Mouse (Mus musculus) hindbrain, postnatal 0 days (tissue): Measurements from ENCODE around the gene Gsg1l. TPM values are rescaled to one million over a fixed set of nuclear protein-coding genes. Genes with fewer than 3 reads are reported as not detected.

Source experiments
- ATAC-seq: fragments of 200-750 bp; cut with Nextera tagmentation; 2 replicates; pipeline ENCODE4 v1.8.0; 2017; ENCODE audit warnings: mild to moderate bottlenecking, moderate TSS enrichment, moderate library complexity
- DNase-seq: peaks from one replicate; pipeline ENCODE4 v3.0.0-alpha.2; 2015; ENCODE audit warnings: low spot score
- H3K27ac ChIP-seq: fragments of 300-500 bp; sonication (generic); 2 replicates; pipeline ENCODE4 v1.5.1; 2014; ENCODE audit warnings: mild to moderate bottlenecking
- H3K27me3 ChIP-seq: fragments of 300-500 bp; sonication (generic); 2 replicates; pipeline ENCODE4 v1.6.1; 2014; ENCODE audit warnings: low read length, mixed read lengths; ENCODE audit not compliant: insufficient read depth
- H3K36me3 ChIP-seq: fragments of 300-500 bp; sonication (generic); 2 replicates; pipeline ENCODE4 v1.6.1; 2014; ENCODE audit warnings: low read length, mixed read lengths; ENCODE audit not compliant: insufficient read depth
- H3K4me1 ChIP-seq: fragments of 300-500 bp; sonication (generic); 2 replicates; pipeline ENCODE4 v1.6.1; 2014; ENCODE audit warnings: antibody characterized with exemption, low read length, mixed read lengths; ENCODE audit not compliant: insufficient read depth
- H3K4me2 ChIP-seq: fragments of 300-500 bp; sonication (generic); 2 replicates; pipeline ENCODE4 v1.6.1; 2014; ENCODE audit warnings: low read depth, mild to moderate bottlenecking, low read length, moderate library complexity, mixed read lengths
- H3K4me3 ChIP-seq: fragments of 300-500 bp; sonication (generic); 2 replicates; pipeline ENCODE4 v1.5.1; 2014; ENCODE audit warnings: low read length
- H3K9ac ChIP-seq: fragments of 300-500 bp; sonication (generic); replicated peaks from 2 replicates; pipeline ENCODE4 v1.6.1; 2014; ENCODE audit warnings: mild to moderate bottlenecking, low read length, moderate library complexity, mixed read lengths
- H3K9me3 ChIP-seq: fragments of 300-500 bp; sonication (generic); 2 replicates; pipeline ENCODE4 v1.6.1; 2016; ENCODE audit warnings: low read length, mixed read lengths
- CTCF ChIP-seq: IDR thresholded peaks from 2 replicates; pipeline ENCODE4 v1.5.1; 2016; ENCODE audit warnings: antibody characterized with exemption, control low read depth, low read depth
- WGBS: fragments of 180-500 bp; shearing (Covaris S2); extraction: QIAGEN DNeasy Blood & Tissue Kit; methylation state at CpG from one replicate; pipeline ENCODE4 v1.1.7; 2014; 5-methylcytosine and 5-hydroxymethylcytosine counted together
- polyA plus RNA-seq: library from polyadenylated mRNA; unstranded; fragments of >200 nt; fragmentation: Nextera tagmentation; extraction: Ambion mirVana; gene quantifications from 2 replicates; pipeline ENCODE4 v1.2.1, GENCODE M21; 2015
- total RNA-seq: library from RNA; depleted of rRNA; stranded (reverse); fragments of >200 nt; gene quantifications from 2 replicates; pipeline ENCODE4 v1.2.3, GENCODE M21; 2014; rRNA removed

Gene Gsg1l
- total RNA-seq (63.4 and 65.0 TPM in 2 replicates), polyA plus RNA-seq (20.8 and 22.0 TPM in 2 replicates)

GRCm38 (mm10) chr7:126082286-126082741, at the start of gene Gsg1l:
TSS of gene Gsg1l (minus strand) at chr7:126082411.
- H3K4me2 ChIP-seq: peak within 1 kb of the TSS; percentile 87
- H3K27me3 ChIP-seq: no peaks in the 10 kb centered on the region
- H3K9me3 ChIP-seq: no peaks in the 10 kb centered on the region
- no peaks in the 10 kb centered on the region for H3K36me3 ChIP-seq
- H3K27ac ChIP-seq: peak within 1 kb of the TSS; percentile 74
- peaks cover 13% of the 10 kb centered on the region for H3K4me1 ChIP-seq
- ATAC-seq (peak; percentile 64), DNase-seq (peak; percentile 78)
- H3K4me3 ChIP-seq: peak within 1 kb of the TSS; percentile 68
- H3K9ac ChIP-seq: peak within 1 kb of the TSS; percentile 72
- WGBS: 3% methylated on average over 48 of the region's 49 CpGs
- no peak for TF ChIP-seq CTCF

DNA sequence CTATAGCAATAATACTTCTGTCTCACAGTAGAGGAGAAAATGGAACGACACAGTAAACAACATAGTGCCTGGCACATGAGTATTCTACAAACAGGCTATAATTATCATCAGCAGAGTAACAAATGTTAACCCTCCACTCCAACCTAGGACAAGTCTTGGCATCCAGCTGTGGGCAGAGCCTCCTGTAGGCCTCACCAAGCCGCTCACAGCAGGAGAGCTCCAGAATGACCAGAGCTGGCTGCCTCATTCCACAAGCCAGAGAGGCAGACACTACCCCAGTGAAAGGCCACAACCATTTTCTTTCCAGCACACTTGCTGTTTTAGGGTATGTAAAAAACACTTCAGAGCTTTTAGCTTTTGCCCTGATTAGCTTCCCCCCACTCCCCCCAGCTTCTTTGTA, 45.5 kb upstream of the Gsg1l start:
- DNase-seq (no peak), ATAC-seq (no peak)
- no peak overlapping the region for H3K9ac ChIP-seq
- no peak overlapping the region for H3K27ac ChIP-seq
- H3K9me3 ChIP-seq: no peaks in the 10 kb centered on the region
- 80% methylated on average over 2 of the region's 2 CpGs for WGBS
- H3K4me2 ChIP-seq: no peak overlapping the region
- H3K4me1 ChIP-seq: no peaks in the 10 kb centered on the region
- peaks cover 52% of the 10 kb centered on the region for H3K36me3 ChIP-seq
- no peak for TF ChIP-seq CTCF
- no peak overlapping the region for H3K4me3 ChIP-seq
- H3K27me3 ChIP-seq: no peaks in the 10 kb centered on the region

DNA sequence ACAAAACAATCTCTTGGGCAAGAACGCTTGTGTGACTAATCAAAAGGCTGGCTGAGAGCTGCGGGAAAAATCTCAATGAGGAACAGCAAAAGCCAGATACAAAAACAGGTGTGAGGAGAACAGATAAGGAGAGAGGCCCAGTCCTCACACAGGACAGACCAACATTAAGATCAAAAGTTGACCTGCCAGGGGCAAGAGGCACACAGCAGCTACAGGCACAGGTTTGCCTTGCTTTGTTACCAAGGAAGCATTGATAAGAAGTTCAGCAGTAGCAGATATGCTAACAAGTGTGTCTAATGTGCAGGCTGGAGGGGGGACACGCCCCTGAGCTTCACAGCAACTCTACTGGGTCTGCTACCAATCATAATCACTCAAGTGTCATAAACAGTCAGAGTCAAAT, 44.3 kb upstream of the Gsg1l start:
- no peak for TF ChIP-seq CTCF
- WGBS: 77% methylated on average over 3 of the region's 3 CpGs
- Histone ChIP-seq H3K27ac (no peak overlapping the region), H3K27me3 (no peaks in the 10 kb centered on the region), H3K9me3 (no peaks in the 10 kb centered on the region), H3K4me3 (no peak overlapping the region), H3K36me3 (peaks cover 52% of the 10 kb centered on the region), H3K4me2 (no peak overlapping the region), H3K9ac (no peak overlapping the region), H3K4me1 (no peaks in the 10 kb centered on the region)
- DNase-seq: no peak
- no peak for ATAC-seq

- Histone ChIP-seq H3K9me3 (no peaks in the 10 kb centered on the region), H3K27ac (no peak overlapping the region), H3K27me3 (no peaks in the 10 kb centered on the region), H3K9ac (no peak overlapping the region), H3K4me1 (no peaks in the 10 kb centered on the region), H3K4me2 (no peak overlapping the region), H3K36me3 (peaks cover 42% of the 10 kb centered on the region), H3K4me3 (no peak overlapping the region)
- no peak for ATAC-seq
- no peak for TF ChIP-seq CTCF
- no peak for DNase-seq
- WGBS: 84% methylated on average over 4 of the region's 4 CpGs
Measured at GRCm38 (mm10) chr7:126121533-126121932, 39.3 kb upstream of the Gsg1l start.

DNA sequence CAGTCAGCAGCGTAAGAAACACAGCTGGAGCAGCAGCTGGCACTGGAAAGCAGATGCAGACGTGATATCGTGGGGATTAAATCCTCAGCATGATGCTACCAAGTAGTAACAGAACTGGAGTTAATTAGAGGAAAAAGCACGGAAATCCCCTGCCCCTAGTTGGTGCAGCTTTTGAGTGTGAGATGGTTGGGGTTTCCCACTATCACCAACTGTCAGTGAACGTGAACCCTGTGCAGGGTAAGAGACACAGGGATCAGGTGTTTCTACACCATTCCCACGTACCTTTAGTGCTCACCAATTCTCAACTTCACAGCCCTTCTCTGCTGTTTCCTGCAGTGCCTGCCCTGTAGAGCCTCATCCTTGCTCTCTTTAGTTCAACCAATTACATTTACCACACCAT, 37.6 kb upstream of the Gsg1l start:
- Histone ChIP-seq H3K4me3 (no peak overlapping the region), H3K9me3 (no peaks in the 10 kb centered on the region), H3K36me3 (peaks cover 51% of the 10 kb centered on the region), H3K27ac (no peak overlapping the region), H3K4me2 (no peak overlapping the region), H3K4me1 (no peaks in the 10 kb centered on the region), H3K27me3 (no peaks in the 10 kb centered on the region), H3K9ac (no peak overlapping the region)
- DNase-seq (peak; percentile 9), ATAC-seq (no peak)
- 70% methylated on average over 6 of the region's 6 CpGs for WGBS
- TF ChIP-seq CTCF: no peak

GRCm38 (mm10) chr7:126113263-126113662, 31.1 kb upstream of the Gsg1l start:
- Histone ChIP-seq H3K9ac (no peak overlapping the region), H3K27ac (no peak overlapping the region), H3K4me2 (no peak overlapping the region), H3K9me3 (no peaks in the 10 kb centered on the region), H3K4me1 (no peaks in the 10 kb centered on the region), H3K27me3 (no peaks in the 10 kb centered on the region), H3K36me3 (peaks cover 63% of the 10 kb centered on the region), H3K4me3 (no peak overlapping the region)
- no peak for TF ChIP-seq CTCF
- 57% methylated on average over 4 of the region's 4 CpGs for WGBS
- DNase-seq (no peak), ATAC-seq (no peak)

DNA sequence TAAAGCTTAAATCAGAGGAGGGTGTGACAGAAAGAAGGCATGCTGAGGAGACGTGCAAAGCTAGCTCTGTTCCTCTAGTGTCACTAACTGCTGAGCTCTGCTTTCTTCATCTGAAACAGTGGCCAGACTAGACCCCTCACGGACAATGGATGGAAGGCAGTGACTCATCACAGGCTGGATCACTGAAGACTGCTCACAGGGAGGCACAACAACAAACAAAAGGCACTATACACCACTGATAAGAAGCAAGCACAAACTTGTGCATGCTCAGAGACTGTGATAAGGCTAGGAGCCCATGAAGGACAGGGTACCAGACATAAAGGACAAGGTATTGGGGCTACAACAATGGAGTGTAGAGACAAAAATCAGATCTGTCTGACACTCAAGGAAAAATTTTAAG, 29.0 kb upstream of the Gsg1l start:
- DNase-seq (no peak), ATAC-seq (no peak)
- Histone ChIP-seq H3K9me3 (no peaks in the 10 kb centered on the region), H3K27me3 (no peaks in the 10 kb centered on the region), H3K4me1 (no peaks in the 10 kb centered on the region), H3K36me3 (peaks cover 81% of the 10 kb centered on the region), H3K9ac (no peak overlapping the region), H3K4me2 (no peak overlapping the region), H3K4me3 (no peak overlapping the region), H3K27ac (no peak overlapping the region)
- no peak for TF ChIP-seq CTCF
- 78% methylated on average over 2 of the region's 2 CpGs for WGBS
